Mouse (Mus musculus) layer of hippocampus, adult 9-10 months (tissue): ENCODE data around the gene Ube2g2.

Experiments
- DNase-seq: peaks from one replicate; pipeline ENCODE4 v3.0.0; 2022; ENCODE audit warnings: low spot score

Ube2g2 gene

DNA sequence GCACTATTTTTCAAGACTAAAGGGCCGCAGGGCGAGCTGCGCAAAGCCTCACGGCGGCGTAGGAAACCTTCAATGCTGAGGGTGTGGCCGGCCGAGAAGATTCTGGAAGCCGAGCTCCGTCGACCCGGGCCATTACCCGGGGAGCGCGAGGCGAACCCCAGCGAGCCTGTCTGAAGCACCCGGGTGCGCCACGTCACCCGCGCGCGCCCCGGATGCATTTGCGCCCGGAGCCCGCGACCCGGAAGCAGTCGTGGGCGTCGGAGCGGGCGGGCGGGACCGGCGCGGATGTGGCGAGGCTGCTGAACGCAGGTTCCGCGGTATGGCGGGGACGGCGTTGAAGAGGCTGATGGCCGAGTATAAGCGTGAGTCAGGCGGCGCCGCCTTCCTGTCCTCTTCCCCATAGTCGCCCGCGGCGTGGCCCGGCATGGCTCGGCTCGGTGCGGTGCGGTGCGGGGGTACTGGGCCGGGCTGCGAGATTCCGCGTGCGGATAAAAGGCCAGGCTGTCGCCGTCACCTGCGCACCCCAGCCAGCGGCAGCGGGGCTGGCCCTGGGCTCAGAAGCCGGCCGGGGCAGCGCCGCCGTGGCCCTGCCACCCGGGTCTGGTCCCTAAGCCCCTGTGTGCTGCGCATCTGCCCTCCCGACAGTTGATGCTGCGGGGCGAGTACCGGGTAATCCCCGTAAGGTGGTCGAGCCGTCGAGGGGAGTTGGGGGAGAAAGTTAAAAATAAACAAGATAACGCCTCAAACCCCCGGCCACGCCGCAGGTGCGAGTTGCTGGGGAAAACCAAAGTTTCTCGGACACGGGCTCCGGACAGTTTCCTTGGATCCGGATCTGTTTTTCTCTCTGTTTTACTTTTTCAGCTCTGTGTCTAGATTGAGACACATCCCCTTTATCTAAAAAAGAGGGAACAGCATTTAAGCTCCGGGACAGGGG lies at the start of gene Ube2g2:
Ube2g2 (plus strand) TSS at position 221 of the 934 bp plus-strand sequence.
- no peak for DNase-seq

DNA sequence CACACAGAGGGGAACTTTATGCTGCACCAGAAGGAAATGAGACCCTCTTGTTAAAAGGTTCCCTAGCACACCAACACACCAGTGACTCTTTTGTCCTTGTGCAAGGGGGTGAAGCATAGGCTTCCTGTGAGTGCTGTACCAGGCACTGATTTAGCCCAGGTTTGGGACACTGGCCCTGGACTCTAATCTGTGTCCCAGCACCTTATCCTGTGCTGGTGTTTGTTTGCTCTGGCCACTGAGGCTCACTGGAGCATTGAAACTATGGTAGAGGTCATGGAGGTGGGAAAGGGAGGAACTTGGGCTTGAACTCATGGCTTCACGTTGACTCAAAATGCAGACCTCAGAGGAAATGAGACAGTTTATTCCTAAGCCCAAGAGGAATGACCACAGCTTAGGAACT lies 48.9 kb upstream of the Ube2g2 start:
- DNase-seq, result no peak

DNA sequence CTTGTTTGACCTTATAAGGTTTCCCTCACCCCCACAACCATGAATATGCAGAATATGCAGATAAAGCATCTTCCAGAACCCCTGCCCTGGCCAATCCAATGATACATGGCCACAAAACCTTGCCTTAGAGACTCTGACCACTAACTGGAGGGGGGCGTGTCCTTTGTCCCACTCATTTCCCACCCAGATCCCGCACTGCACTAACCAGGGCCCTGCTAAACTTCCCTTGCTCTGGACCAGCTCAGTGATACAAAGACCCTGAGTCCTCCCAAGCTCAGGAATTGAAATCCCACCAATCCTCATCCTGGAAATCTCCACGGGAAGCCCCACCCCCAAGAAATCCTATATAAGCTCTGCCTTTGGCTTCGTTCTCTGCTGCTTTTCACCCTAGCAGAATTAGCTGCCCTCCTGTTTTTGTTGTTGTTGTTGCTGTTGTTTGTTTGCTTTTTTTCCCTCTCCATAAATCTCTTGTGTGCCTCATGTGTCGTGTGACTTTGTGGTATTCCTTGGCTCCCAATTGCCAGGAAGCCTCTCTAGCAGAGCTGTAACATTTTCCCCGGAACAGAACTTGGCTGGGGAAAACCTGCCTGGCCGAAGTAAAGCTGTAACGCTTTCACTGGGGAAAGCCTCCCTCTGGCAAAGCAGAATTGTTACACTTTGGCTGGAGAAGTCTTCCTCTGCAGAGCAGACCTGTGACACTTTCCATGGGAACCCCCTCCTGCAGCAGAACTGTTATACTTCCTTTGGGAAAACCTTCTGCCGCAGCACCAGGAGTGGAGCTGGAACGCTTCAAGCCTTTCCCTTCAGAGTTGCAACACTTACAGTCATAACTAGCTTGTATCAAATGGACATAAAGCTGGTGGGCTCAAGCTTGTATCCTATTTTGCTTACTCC lies 41.8 kb upstream of the Ube2g2 start:
- DNase-seq, result no peak

DNA sequence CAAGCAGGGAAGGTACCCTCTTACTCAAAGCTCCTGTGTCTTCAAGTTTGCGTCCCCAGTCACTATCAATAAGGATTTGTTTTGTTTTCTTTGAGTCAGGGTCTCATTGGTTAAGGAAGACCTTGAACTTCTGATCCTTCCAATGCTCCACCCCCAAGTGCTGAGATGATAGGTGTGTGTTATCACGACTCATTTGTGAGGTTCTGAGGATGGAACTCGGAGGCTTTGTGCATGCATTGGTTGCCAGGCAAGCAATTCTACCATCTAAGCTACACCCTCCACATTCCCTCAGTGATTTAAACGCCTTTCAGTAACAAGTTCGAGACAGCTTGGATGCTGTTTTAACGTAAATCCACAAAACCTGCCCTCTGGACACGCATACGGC lies 41.1 kb upstream of the Ube2g2 start:
- DNase-seq, result no peak

DNA sequence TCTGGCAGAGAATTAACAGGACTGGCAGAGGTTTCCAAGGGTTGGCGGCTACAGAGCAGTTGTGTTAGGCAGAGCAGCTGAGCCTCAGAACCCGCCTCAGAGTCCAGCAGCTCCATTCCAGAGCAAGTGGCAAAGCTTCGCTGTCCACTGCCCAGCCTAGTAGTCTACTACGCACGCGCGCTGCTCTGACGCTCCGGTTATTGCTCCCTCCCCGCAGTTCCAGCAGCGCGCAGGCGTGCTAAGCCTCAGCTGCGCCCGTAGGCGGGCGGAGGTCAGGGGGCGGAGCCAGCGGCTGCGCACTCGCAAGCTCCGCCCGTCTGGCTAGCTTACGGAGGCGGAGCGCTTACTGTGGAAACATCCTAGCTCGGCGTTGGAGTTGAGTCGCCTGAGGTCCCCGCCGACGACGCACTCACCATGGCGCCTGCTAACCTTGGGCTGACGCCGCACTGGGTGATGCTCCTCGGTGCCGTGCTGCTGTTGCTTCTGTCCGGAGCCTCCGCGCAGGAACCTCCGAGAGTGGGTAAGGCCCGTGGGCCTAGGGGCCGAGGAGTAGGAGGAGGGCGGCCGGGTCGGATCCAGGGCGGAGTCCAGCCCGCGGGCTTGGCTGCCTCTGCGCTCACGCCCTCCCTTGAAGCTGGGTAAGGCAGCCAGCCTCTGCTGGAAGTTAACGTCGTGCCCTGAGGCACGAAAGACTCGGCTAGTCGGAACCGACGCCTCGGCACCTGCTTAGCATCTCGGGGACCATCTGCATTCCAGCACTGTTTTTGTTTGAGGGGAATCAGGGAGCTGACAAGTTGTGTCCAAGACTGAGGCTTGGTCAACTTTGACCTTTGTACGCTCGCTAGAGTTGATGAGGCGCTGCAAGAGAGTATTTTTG lies 40.4 kb upstream of the Ube2g2 start, which contains the start of gene Pttg1ip:
Pttg1ip (plus strand) TSS at position 313 of the 877 bp plus-strand sequence.
- DNase-seq, result peak; percentile 73

DNA sequence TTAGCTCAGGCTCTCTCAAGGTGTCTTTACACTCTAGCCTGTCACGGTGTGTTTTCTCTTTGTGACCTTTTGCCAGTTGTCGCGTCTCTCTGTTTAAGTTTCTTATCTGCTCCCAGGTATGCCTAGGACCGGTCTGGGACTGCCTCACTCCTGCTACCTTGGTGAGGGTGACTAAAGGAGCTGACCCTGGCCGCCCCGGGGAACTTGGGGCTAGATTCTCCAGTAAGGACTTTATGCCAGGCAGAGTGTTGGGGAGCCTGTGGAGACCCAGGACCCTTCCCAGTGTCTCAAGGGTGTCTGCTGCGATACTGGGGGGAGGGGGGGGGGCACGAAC lies 39.8 kb upstream of the Ube2g2 start:
- DNase-seq, result no peak

DNA sequence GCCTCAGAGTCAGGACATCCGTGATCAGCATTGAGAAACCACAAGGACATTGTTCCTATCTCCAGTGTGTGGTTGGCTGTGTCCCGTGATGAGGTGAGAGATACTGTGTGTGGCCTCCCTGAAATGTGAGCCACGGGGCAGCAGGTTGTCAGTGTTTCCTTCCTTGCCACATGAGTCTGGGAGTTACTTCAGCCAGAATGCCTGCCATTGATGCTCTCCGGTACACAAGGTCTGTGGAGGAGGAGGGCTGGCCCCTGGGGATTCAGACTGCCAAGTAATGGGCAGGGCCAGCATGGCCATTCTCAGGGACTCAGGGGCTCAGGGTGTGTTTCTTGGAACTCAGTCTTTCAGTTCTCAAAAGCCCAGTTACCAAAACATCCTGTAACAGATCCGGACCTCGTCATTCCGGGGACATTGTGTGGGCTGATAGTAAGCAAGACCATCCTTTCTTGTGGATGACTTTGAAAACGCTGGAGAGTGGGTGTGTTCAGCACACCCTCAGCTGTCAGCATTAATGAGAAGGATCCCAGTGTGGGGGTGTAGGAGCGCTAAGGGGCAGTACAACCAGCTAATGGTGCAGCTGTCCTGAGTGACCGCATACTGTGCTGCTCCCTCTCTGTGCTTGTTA lies 38.2 kb upstream of the Ube2g2 start:
- no peak for DNase-seq

DNA sequence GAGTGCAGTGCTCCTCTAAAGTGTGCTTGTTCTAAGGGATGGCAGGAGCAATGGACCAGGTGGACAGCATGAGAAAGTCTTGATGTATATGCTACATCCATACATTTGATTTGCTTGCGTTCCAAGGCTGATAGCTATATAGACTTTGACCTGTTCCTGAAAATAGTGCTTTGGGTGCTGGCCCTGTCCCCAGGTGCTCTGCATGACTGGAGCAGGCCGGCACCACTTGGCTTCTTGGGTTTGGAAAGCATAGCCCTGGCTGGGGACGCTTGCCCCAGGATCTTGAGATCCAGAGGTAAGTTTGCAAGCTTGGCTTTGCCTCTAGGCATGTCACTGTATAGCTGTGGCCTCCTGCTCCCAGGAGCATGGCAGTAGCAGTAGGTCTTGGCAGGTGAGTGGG lies 35.4 kb upstream of the Ube2g2 start:
- no peak for DNase-seq

DNA sequence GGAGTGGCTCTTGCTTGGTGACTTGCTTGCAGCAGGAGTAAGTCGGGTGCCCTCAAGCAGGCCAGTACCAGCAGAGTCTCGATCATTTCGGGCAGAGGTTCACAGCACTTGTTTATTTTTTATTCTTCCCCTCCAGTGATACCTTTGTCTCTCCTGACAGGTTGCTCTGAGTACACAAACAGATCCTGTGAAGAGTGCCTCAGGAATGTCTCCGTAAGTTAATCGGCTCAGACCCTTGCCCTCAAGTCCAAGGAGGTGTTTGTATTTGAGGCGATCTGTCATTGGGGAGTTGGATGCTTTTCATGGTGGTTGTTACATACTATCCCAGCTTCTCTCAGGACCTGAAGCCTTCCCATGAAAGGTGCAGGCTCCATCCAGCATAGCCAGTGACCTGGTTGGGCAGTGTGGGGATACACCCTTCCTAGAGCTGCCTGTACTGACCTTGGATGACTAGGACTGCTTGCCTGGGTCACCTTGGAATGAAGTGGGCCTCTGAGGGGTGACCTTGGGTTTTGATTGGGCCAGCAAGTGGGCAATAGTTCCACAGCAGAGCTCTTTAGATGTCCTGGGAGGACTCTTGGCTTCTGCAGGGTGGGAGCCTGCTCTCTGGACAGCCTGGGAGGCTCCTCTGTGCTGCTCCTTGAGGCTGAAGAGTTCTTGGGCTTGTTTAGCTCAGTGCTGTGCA lies 34.8 kb upstream of the Ube2g2 start:
- no peak for DNase-seq

DNA sequence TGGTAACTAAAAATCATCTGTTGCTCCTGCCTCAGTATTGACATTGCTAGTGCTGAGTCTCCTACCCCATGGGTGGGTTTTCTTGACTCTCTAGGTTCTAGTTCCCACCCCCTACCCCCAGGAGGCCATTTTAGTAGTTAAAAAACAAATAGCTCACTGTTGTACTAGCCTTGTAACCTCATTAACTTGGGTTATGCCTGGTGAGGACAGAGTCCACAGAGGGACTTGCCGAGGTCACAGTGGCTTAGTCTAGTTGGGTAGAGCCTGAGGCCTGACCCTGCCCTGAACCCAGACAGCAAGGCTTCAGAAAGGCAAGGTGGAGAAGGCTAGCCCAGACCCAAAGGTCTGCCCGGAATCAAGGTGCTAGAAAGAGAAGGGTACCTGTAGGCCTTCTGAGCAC lies 34.0 kb upstream of the Ube2g2 start:
- DNase-seq, result no peak

DNA sequence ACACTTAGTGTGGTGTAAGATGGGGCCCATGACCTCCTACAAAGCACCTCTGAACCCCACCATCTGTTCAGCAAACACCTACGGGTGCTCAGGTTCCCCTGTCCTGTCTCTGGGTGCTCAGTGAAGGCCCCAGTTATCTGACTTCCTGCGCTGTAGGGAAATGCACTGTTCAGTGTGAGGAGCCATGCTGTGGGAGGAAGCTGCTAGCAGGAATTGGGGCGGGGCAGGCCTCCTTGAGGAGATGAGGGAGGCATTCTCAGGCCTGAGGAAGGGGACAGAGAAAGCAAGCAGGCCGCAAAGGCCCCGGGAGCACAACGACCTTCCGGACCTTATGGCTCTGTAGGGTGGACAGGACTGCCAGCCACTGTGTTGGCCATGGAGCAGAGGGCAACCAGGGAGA lies 33.0 kb upstream of the Ube2g2 start:
- DNase-seq, result no peak

DNA sequence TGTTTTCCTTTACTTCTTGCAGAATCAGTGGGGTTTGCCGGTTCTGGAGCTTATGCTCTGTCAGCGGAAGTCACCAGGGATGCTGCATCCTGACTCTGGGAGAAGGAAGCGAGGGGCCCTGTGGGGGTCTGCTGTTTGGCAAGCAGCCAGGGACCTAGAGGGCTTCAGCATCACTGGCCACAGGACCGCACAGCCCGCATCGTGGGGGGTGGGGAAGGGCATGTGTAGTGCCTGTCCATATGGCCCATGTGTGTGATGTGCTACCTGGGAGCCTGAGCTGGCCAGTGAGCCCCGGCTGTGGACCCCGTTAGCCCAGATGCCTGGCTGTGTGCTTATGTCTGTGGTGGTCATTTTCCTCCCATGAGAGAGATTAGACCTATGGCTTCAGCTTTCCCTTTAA lies 32.3 kb upstream of the Ube2g2 start:
- DNase-seq, result no peak

DNA sequence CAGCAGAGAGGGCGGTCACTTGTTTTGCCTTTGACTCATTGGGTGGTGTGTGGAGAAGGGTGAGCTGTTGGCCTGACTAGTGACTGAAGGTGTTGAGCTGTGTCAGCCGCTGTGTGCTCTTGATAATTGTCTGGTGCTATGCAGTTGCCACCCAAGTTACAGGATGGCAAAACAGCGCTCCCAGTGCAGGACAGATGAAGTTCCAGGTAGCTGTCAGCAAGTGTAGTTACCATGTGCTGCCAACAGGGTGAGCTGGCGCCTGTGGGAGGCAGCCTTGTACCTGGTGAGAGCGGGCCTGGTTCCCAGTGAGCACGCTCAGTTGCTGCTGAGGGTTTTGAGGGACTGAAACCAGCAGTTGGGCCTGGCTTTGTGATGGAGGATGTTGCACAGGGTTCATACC lies 31.3 kb upstream of the Ube2g2 start:
- DNase-seq, result no peak

DNA sequence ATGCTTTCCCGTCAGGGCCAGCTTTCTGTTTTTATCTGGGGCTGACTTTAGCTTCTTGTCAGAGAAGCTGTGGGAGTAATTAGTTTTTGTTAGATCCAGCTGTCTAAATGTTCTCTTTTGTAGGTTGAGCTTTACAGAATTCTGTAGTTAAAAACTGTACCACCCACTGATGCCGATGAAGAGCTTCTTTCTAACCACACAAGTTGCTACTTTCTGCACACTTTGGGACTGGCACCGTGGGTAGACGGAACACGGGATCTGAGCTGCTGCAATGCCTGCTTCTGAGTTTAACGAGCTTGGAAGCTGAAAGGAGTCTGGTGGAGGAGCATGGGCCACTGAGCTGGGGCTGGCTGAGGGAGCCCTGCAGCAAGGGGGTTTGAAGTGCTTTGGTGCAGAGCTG lies 30.5 kb upstream of the Ube2g2 start:
- no peak for DNase-seq

DNA sequence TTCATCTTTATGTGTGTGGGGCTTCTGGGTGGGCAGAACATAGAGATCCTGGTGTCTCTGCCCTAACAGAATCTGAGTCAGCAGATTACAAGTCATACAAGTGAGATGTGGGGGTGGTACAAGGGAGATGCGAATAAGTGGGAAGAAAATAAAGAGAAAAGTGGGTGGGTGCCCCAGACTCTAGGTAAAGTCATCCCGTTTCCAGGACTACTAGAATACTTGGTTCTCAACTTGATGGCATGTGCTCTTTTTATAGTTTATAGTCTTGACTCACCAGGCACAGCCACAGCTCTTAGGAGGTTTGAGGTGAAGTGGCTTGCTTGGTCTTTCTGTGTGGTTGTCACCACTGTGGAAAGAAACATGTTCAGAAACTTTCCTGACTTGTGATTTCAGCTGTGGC lies 26.0 kb upstream of the Ube2g2 start:
- DNase-seq, result no peak

DNA sequence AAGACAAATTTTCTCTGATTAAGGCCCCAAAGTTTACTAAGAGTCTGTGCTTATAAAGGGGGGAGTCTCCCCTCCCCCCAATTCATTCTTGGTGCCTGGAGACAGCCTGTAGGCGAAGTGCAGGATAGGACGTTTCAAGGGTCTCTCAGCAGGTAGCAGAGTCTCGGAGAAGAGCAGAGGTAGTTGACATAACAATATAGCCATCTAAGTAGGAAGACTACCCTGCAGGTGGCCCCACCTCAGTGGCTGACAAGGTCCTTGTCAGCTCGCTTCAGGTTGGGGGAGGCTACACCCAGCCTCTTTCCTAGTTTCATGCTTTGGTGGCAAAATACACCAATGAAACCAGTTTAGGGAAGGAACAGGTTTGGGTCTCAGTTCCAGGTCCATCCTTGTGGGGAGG lies 19.1 kb upstream of the Ube2g2 start:
- DNase-seq, result no peak

DNA sequence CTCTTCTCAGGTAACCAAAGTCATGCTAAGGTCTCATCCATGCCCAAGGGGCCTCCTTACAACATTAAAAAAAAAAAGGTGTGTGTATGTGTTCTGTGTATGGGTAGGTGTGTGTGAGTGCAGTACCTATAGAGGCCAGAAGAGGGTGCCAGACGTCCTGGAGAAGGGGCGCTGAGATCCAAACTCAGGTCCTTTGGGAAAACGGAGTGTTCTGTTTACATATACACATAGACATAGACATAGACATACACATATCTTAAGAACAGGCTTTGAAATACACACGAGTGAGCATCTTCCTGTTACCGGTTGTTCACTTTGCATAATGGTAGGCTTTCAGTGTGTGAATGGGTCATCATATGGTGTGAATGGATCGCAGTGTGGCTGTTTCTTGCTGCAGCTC lies 18.0 kb upstream of the Ube2g2 start:
- DNase-seq, result no peak

DNA sequence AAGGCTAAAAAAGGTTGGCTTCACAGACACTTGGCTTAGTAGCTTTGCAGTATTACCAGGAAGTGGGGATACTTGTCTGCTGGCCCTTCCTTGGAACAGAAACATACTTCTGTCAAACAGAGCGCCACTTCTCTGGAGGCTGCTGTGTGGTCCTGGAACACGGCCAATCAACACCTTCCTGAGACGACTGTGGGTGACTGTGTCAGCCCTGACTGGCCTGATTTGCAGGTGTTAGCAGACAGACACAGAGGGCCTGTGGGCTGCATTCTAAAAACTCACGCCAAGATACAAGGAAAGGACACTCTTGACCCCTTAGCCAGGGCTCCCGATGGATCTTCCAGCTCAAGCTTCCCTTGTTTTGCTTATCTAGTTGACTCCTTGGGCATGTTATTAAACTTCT lies 17.1 kb upstream of the Ube2g2 start:
- DNase-seq, result no peak

DNA sequence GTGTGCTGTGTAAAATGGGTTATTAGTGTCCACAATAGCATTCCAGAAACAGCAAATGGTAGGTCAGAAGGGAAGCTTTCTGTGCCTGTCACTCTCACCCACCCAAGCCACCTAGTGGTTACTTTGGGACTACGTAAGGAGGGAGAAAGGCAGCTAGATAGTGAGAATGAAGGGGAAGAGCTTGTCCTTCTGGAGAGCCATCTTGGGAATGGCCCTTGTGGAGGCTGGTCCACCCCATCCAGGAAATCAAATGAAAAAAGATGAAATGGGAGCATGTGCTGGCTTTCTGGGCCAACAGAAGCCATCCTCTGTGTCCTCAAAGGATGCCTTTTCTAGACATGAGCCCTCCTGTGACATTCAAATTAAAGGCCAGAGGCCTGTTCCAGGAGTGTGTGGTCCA lies 16.7 kb upstream of the Ube2g2 start:
- no peak for DNase-seq

DNA sequence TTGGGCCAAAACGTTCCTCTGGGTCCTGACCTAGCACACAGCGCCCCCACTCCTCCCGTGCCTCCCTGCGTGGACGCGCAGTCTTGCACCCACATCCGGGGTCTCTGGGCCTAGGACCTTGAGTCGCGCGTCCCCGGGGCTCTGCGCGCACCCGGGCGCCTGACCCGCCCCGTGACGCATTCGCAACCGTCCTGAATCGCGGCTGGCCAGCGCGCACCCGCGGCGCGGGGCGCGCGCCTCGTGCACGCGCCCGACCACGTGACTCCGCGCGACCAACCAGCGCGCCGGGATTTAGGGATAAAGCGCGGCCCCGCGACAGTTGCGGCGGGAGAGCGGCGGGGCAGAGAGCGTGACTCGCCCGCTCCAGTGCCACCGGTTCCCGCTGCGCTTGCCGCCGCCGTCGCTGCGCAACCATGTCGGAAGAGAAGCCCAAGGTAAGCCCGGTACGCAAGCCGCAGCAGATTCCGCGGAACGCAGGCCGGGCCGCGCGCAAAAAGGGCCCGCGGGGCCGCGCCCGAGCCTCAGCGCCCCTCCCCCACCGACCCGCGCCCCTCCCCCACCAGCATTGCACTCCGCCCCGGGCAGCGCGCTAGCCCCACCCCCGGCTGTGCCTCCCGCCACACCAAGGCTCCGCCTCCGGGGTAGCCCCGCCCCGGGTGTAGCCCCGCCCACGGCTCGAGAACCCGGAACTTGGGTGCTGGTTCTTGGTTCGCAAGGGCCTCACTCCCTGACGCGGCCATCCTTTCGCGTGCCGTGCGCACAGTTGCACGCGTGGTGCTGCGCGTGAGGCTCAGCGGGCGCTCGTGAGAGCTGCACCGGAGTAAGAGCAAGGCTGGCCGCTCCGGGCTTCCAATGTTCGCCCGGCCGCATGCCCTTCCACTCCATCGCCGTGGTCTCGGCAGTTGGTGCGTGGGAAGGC lies 15.9 kb upstream of the Ube2g2 start, which contains the start of the genes Sumo3 and Gm49325:
Sumo3 (plus strand) TSS at position 190 of the 919 bp plus-strand sequence.
Gm49325 (plus strand) TSS at position 290 of the 919 bp plus-strand sequence.
- DNase-seq, result peak; percentile 87
